Mouse (Mus musculus) kidney, embryonic 16.5 days (tissue): ENCODE data around the gene Rwdd3. TPM values are rescaled to one million over a fixed set of nuclear protein-coding genes. Genes with fewer than 3 reads are reported as not detected.

Experiments used
- ATAC-seq: fragments of 200-750 bp; cut with Nextera tagmentation; 2 replicates; pipeline ENCODE4 v1.8.0; 2017; ENCODE audit warnings: moderate TSS enrichment; ENCODE audit not compliant: low FRiP score, low TSS enrichment
- H3K27ac ChIP-seq: fragments of 300-500 bp; sonication (generic); 2 replicates; pipeline ENCODE4 v1.5.1; 2014; ENCODE audit warnings: low read length
- H3K27me3 ChIP-seq: fragments of 300-500 bp; sonication (generic); 2 replicates; pipeline ENCODE4 v1.6.1; 2014; ENCODE audit warnings: low read length, control low read depth, mixed read lengths; ENCODE audit not compliant: insufficient read depth
- H3K36me3 ChIP-seq: fragments of 300-500 bp; sonication (generic); 2 replicates; pipeline ENCODE4 v1.6.1; 2014; ENCODE audit warnings: low read length, control low read depth, mixed read lengths; ENCODE audit not compliant: insufficient read depth
- H3K4me1 ChIP-seq: fragments of 300-500 bp; sonication (generic); 2 replicates; pipeline ENCODE4 v1.6.1; 2014; ENCODE audit warnings: low read length, control low read depth, mixed read lengths; ENCODE audit not compliant: insufficient read depth
- H3K4me2 ChIP-seq: fragments of 300-500 bp; sonication (generic); replicated peaks from 2 replicates; pipeline ENCODE4 v1.6.1; 2014; ENCODE audit warnings: low read depth, low read length
- H3K4me3 ChIP-seq: fragments of 300-500 bp; sonication (generic); 2 replicates; pipeline ENCODE4 v1.5.1; 2014; ENCODE audit warnings: mild to moderate bottlenecking, low read length
- H3K9ac ChIP-seq: fragments of 300-500 bp; sonication (generic); replicated peaks from 2 replicates; pipeline ENCODE4 v1.6.1; 2014; ENCODE audit warnings: low read length
- H3K9me3 ChIP-seq: fragments of 300-500 bp; sonication (generic); 2 replicates; pipeline ENCODE4 v1.6.1; 2016; ENCODE audit warnings: low read length, control low read depth
- WGBS: fragments of 180-500 bp; shearing (Covaris S2); extraction: QIAGEN DNeasy Blood & Tissue Kit; methylation state at CpG from one replicate; pipeline ENCODE4 v1.1.7; 2014; 5-methylcytosine and 5-hydroxymethylcytosine counted together
- polyA plus RNA-seq: library from polyadenylated mRNA; unstranded; fragments of >200 nt; fragmentation: Nextera tagmentation; extraction: Ambion mirVana; gene quantifications from 2 replicates; pipeline ENCODE4 v1.2.1, GENCODE M21; 2015

Gene Rwdd3
- 5.3 and 5.4 TPM in 2 replicates for polyA plus RNA-seq

DNA sequence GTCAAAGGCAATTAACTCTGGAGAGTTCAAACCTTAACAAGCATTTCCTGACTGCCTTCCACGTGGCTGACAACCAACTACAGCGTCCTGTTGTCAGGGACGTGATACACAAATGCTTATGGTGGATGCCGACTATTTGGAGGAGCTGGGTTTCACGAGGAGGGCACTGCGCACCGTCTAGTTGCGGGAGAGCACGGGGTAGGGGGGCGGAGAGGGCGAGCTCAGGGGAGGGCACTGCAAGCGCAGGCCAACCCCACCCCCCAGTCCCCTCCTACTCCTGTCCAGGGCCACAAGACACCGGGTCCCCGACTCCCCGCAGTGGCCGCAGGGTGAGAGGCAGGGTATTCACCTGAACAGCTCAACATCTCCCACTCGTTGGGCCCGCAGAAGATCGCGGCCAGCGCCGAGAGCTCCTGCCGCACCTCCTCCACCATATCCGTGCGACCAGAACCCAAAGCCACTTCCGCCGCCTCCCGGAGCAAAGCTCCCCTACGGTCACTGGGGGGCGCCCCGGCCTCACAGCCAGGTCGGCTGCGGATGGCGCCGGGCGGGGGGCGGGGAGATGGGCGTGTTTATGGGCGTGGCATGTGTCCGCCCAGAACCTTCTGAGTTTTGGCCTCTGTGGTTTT is at the start of gene Rwdd3:
Gene Rwdd3, minus strand, starts transcription at position 453 of the 629 bp plus-strand sequence.
- peak; percentile 96 for ATAC-seq
- Histone ChIP-seq H3K27ac (peak within 1 kb of the TSS; percentile 51; the same call in 1 of the 2 replicates), H3K4me3 (peak within 1 kb of the TSS; percentile 64), H3K27me3 (no peaks in the 10 kb centered on the region), H3K4me2 (peak within 1 kb of the TSS; percentile 79), H3K9me3 (peaks cover 3% of the 10 kb centered on the region; the same call in 1 of the 2 replicates), H3K9ac (peak within 1 kb of the TSS; percentile 70), H3K36me3 (no peaks in the 10 kb centered on the region), H3K4me1 (0 out of 2 replicates have a peak, but pooled peaks cover 3% of the 10 kb centered on the region)
- under 1% methylated on average over 40 of the region's 40 CpGs for WGBS

DNA sequence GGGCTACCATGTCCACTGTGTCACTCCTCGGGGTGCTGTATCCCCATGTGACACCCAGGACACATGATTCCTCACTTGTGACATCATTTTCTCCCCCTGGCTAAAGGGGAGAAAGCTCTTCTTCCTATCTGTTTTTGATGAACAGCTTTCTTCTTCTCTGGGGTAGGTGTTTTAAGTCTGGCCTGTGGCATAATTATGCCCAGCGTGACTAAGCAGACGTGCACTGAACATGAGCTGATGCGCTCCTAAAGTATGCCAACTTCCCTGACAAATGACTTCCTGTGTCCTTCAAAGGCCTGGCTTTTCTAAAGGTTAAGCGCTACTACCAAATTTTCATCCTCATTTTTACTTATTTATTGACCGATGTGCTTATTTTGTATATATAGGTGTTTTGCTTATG is 45.5 kb upstream of the Rwdd3 start:
- no peaks in the 10 kb centered on the region; the same call in 1 of the 2 replicates for H3K4me1 ChIP-seq
- no peak overlapping the region for H3K9ac ChIP-seq
- no peak overlapping the region for H3K4me2 ChIP-seq
- H3K4me3 ChIP-seq, result no peak overlapping the region
- no peak for ATAC-seq
- H3K27me3 ChIP-seq, result no peaks in the 10 kb centered on the region
- 71% methylated on average over 6 of the region's 6 CpGs for WGBS
- no peak overlapping the region for H3K27ac ChIP-seq
- H3K9me3 ChIP-seq, result no peaks in the 10 kb centered on the region
- H3K36me3 ChIP-seq, result no peaks in the 10 kb centered on the region

DNA sequence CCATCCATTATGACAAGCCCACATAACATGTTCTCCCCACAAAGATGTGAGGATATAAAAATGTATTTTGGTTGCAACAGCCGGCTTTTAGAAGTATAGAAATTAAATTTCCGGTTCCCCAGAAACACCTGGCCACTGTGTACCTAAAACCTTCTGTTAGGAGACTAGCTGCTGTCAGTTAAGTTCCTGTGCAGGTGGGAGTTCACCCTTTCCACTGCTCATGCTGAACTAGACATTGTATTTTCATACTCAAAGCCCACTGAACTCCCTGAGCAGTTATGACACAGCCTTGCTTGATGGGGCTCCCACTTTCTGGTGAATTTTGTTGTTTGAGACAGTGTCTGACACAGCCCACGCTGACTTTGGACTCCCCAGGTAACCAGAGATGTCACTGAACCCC is 42.0 kb upstream of the Rwdd3 start:
- Histone ChIP-seq H3K27ac (no peak overlapping the region), H3K4me1 (no peaks in the 10 kb centered on the region; the same call in 1 of the 2 replicates), H3K9me3 (no peaks in the 10 kb centered on the region), H3K36me3 (no peaks in the 10 kb centered on the region), H3K9ac (no peak overlapping the region), H3K4me2 (no peak overlapping the region), H3K27me3 (no peaks in the 10 kb centered on the region), H3K4me3 (no peak overlapping the region)
- 79% methylated on average over 3 of the region's 3 CpGs for WGBS
- no peak for ATAC-seq

DNA sequence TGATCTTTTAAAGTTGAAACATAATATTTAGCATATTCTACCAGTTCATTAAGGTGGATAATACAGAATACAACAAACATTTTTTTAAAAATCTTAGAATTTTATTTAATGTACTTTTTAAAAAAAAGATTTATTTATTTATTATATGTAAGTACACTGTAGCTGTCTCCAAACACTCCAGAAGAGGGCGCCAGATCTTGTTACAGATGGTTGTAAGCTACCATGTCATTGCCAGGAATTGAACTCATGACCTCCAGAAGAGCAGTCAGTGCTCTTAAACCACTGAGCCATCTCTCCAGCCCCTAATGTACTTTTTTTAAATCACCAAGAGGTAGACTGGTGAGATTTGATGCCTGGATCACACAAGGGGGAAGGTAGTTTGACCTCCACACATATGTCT is 40.7 kb upstream of the Rwdd3 start:
- H3K4me3 ChIP-seq, result no peak overlapping the region
- H3K4me1 ChIP-seq, result no peaks in the 10 kb centered on the region; the same call in 1 of the 2 replicates
- WGBS, result 55% methylated on average over 1 of the region's 1 CpGs
- H3K9ac ChIP-seq, result no peak overlapping the region
- no peak for ATAC-seq
- H3K27me3 ChIP-seq, result no peaks in the 10 kb centered on the region
- no peaks in the 10 kb centered on the region for H3K9me3 ChIP-seq
- no peaks in the 10 kb centered on the region for H3K36me3 ChIP-seq
- no peak overlapping the region for H3K27ac ChIP-seq
- H3K4me2 ChIP-seq, result no peak overlapping the region

DNA sequence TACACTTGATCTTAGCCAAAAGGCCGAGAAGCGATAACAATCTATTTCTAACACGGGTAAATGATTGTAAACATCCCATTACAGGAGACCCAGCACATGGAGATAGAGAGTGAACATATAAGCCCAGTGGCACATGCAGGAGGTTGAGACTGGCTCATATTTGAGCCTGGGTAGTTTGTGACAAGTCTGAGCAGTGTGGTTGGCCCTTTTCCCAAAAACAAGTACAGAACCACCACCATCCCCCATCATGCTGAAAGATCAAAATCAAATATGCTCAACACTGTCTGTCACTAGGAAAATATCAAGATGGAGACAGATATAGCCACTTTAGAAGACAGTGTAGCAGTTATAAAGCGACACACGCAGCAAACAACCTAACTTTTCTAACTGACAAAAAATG is 37.5 kb upstream of the Rwdd3 start:
- Histone ChIP-seq H3K4me1 (no peaks in the 10 kb centered on the region), H3K4me2 (no peak overlapping the region), H3K27ac (no peak overlapping the region), H3K9me3 (no peaks in the 10 kb centered on the region), H3K36me3 (no peaks in the 10 kb centered on the region), H3K27me3 (no peaks in the 10 kb centered on the region), H3K4me3 (no peak overlapping the region), H3K9ac (no peak overlapping the region)
- ATAC-seq, result no peak
- WGBS, result 86% methylated on average over 5 of the region's 5 CpGs

DNA sequence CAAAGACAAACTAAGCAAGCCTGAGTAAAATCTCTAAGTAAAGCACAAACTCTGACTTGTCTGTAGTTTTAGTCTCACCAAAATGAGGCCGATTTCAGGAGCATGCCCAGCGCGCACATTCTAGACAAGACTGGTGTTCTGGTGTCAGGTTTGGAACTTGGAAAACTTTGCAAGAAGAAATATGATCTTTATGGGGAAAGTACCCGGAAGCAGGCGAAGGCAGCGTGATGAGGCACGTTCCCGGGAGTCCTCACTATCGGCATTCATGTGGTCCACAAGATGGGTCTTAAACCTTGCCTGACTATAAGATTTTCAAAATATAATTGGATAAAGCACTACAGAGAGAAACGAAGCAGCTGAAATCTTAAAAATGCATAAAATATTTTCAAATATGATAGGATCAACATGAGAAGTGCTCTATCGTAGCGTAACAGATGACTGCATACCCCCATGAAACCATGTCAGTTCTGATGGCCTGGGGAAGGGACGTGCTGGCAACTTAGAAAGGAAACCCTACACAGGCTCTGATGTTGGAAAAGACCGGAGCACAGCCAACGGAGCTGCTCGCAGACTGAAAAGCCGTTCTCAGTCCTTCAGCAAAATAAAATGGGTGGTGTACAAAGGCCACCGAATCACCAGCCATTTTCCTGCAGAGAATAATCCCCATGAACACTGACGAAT is 34.8 kb upstream of the Rwdd3 start:
- no peaks in the 10 kb centered on the region for H3K9me3 ChIP-seq
- H3K27me3 ChIP-seq, result no peaks in the 10 kb centered on the region
- H3K27ac ChIP-seq, result no peak overlapping the region
- H3K4me3 ChIP-seq, result no peak overlapping the region
- no peaks in the 10 kb centered on the region for H3K4me1 ChIP-seq
- no peak for ATAC-seq
- H3K9ac ChIP-seq, result no peak overlapping the region
- no peak overlapping the region for H3K4me2 ChIP-seq
- 74% methylated on average over 19 of the region's 19 CpGs for WGBS
- H3K36me3 ChIP-seq, result no peaks in the 10 kb centered on the region

DNA sequence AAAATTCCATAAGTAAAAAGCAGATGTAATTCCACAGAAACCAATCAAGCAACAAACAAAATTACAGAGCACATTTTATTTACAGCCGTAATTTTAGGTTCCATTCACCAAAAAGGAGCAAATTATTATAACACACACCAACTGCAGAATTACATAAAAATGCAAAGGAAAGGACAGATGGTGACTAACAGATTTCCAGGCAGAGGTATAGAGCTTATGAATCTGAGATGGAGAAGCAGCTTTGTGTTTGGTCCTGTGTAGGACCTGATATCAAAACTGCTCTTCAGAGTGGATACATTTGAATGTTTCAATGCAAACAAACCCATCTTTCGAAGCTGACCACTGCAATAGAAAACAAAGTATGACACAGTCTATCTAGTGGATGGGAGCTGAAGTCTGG is 31.1 kb upstream of the Rwdd3 start:
- no peaks in the 10 kb centered on the region for H3K27me3 ChIP-seq
- 91% methylated on average over 2 of the region's 2 CpGs for WGBS

DNA sequence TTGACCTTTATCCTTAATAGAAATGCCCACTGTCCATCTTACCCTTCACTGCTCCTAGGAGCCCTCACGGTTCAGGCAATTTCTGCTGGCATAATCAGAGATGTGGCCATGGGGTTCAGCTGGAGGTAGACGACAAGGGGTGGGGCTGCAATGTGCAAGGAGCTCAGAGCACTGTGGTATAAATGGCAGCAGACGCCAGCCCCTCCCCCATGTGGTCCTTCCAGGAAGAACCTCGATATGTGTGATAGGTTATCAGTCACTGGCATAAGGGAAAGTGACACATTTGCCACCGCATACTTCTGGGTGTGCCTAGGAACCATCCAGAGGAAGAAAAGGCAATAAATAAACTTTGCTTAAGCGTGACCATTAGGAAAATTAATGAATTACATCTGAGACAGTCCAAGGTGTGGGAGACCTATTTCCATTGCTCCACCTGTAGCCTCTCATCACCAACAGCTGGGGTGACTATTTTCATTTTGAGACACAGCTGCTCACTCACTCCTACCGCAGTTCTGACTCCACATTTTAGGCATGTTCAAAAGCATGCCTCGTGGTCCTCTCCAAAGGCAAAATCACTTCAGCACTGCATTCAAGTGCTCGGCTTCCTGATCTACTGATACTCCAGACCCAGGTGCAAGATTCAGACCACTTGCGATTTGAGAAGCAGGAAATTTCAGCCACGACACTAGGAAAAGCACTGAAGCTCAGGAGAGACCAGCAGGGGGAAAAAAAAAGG is 29.7 kb upstream of the Rwdd3 start:
- Histone ChIP-seq H3K36me3 (no peaks in the 10 kb centered on the region), H3K4me1 (no peaks in the 10 kb centered on the region), H3K4me2 (no peak overlapping the region), H3K4me3 (no peak overlapping the region), H3K9me3 (no peaks in the 10 kb centered on the region), H3K9ac (no peak overlapping the region), H3K27me3 (no peaks in the 10 kb centered on the region), H3K27ac (no peak overlapping the region)
- peak; percentile 57; the same call in 1 of the 2 replicates for ATAC-seq
- WGBS, result 57% methylated on average over 11 of the region's 11 CpGs

More for the DNA sequence above, 31.1 kb upstream of the Rwdd3 start:
- Histone ChIP-seq H3K4me3 (no peak overlapping the region), H3K4me2 (no peak overlapping the region), H3K36me3 (no peaks in the 10 kb centered on the region), H3K9ac (no peak overlapping the region), H3K27ac (no peak overlapping the region), H3K9me3 (no peaks in the 10 kb centered on the region), H3K4me1 (no peaks in the 10 kb centered on the region)
- ATAC-seq, result no peak

DNA sequence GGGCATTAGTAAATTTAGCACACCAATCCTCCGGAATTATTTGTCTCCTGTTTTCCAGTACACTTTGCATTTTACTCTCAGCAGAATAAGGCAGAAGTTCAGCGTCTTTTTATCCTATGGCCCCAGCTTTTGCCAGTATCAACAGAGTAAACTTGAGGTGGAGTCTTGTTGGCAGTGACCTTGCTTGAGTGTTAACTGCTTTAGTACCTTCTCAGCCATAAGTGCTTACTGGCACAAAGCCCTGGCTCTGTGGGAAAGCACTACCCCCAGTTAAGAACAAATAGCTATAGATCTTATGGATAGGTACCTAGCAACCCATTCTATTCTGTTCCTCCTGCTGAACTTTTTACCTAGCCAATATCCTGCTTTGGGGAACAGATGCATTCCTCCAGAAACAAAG is 17.7 kb upstream of the Rwdd3 start:
- ATAC-seq, result no peak
- H3K4me3 ChIP-seq, result no peak overlapping the region
- 87% methylated on average over 2 of the region's 2 CpGs for WGBS
- 0 out of 2 replicates have a peak, but pooled peaks cover 6% of the 10 kb centered on the region for H3K9me3 ChIP-seq
- H3K4me1 ChIP-seq, result no peaks in the 10 kb centered on the region
- no peaks in the 10 kb centered on the region for H3K27me3 ChIP-seq
- no peaks in the 10 kb centered on the region for H3K36me3 ChIP-seq
- no peak overlapping the region for H3K9ac ChIP-seq
- H3K27ac ChIP-seq, result no peak overlapping the region
- H3K4me2 ChIP-seq, result no peak overlapping the region
